Mouse (Mus musculus): ENCODE measurements around the gene Ogdh.
"Not testable (repeated sequence)": the region's sequence is repeated elsewhere in the genome, so short reads cannot be mapped to it uniquely, and the experiment has no call there.

Gene Ogdh

GRCm38 (mm10) chr11:6366434-6366833, 75.0 kb downstream of the Ogdh start:
- DNase-seq (ENCODE audit: low read depth): no peak

GRCm38 (mm10) chr11:6367156-6367555, 75.7 kb downstream of the Ogdh start:
- no peak for DNase-seq (ENCODE audit: low read depth)

DNA sequence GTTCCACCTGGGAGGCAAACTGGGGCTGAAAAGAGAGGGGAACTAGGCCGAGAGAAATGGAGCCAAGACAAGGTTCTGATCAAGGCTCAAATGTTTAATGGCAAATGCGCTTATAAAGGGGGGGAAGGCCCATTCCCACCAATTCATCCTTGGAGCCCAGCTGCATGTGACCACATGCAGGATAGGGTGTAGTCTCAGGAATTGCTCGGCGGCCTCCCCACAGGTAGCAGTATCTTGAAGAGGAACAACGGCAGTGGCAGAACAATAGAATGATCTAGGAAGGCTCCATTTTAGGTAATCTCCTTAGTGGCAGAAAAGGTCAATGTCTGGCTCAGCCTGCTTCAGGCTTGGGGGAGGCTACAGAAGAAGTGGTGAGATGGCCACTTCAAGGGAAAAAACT, 76.6 kb downstream of the Ogdh start:
- not testable (repeated sequence) for DNase-seq (ENCODE audit: low read depth)

- DNase-seq (ENCODE audit: low read depth): no peak
These were observed 80.1 kb downstream of the Ogdh start for GRCm38 (mm10) chr11:6371376-6372155.

DNA sequence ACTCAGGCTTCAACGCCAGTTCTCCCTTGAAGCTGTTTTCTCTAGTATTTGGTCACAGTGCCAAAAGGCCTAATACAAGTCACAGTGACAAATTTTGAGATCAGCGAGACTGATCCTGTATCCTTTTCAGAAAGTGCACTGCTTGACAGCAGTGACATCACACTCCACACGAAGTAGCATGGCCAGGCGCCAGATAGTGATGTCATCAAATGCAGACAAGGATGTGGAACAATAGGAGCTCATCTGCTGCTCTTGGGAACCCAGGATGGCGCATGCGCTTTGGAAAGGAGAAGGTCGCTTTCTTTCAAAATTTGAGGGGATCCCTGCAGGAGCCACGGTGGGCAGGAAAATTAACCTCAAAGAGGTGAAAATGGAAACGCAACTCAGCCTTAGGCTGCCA, 81.4 kb downstream of the Ogdh start:
- no peak for DNase-seq (ENCODE audit: low read depth)

- DNase-seq (ENCODE audit: low read depth): peak; percentile 58
These were observed 89.5 kb downstream of the Ogdh start for GRCm38 (mm10) chr11:6380916-6381315.

- no peak for DNase-seq (ENCODE audit: low read depth)
These were observed 96.8 kb downstream of the Ogdh start for GRCm38 (mm10) chr11:6388126-6388725.

- peak; percentile 93 for DNase-seq (ENCODE audit: low read depth)
These were observed 97.4 kb downstream of the Ogdh start, which contains the start of gene Zmiz2 for GRCm38 (mm10) chr11:6388726-6389413. Gene Zmiz2, plus strand, starts transcription at chr11:6389074.

GRCm38 (mm10) chr11:6389483-6389921, 98.1 kb downstream of the Ogdh start:
- DNase-seq (ENCODE audit: low read depth): no peak

DNA sequence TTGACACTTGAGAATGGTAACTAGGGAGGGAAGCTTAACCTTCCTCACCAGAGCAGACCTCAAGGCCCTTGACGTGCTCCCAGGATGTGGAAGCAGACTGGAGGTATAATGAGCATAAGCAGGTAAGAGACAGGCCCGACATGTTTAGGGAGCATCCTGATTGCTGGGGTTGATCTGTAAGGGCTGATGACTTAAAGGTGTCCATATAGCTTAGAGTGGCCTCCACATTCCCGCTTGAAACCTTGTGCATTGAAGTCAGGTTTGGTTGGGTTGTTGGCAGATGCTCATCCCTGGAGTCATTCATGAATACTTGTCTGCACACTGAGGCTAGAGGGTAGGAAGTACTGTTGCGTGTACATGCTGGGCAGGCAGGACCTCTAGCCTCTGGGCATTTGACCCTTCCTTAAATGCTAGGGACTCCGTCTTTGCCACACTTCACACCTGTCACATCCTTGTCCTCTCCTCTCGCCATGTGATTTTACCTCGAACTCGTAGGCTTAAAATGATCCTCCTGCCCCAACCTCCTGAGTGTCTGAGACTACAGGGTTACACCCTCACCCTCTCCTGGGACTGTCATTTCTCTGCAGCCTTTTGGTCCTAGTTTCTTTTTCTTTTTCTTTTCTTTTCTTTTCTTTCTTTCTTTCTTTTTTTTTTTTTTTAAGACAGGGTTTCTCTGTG, 99.1 kb downstream of the Ogdh start:
- no peak for DNase-seq (ENCODE audit: low read depth)

- DNase-seq (ENCODE audit: low read depth): no peak
These were observed 100.3 kb downstream of the Ogdh start for GRCm38 (mm10) chr11:6391516-6392276.

GRCm38 (mm10) chr11:6392857-6393256, 101.4 kb downstream of the Ogdh start:
- peak; percentile 73 for DNase-seq (ENCODE audit: low read depth)

GRCm38 (mm10) chr11:6393866-6394265, 102.4 kb downstream of the Ogdh start:
- no peak for DNase-seq (ENCODE audit: low read depth)

DNA sequence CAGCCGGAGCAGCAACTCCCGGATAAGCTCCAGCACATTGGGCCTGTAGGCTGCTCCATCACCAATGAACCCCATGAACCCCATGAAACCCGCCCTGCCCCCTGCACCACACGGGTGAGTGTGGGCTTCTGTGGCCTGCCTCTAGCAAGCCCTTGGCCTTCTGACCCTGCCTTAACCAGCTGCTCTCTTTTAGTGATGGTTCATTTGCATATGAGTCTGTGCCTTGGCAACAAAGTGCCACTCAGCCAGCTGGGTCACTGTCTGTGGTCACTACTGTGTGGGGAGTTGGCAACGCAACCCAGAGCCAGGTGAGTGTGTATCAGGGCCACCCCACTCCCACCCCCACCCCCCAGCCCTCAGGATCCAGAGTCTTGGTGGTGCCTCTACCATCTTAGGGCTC, 104.1 kb downstream of the Ogdh start:
- no peak for DNase-seq (ENCODE audit: low read depth)

DNA sequence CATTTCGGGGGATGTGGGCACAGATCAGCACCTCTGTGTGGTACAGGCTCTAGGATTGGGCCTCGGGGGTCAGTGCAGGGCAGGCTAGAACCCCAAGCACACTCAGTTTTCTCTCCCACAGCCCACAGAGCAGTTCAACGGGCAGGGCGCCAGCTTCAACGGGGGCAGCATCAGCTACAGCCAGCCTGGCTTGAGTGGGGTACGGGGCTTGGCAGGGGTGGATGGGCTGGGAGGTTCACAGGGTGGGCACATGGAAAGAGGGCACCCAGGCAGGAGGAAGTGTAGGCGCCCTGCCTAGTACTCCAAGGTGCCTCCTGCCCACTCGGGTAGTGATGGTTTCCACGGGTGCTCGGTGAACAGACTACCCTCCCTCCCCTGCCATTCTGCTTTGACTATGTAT, 106.7 kb downstream of the Ogdh start:
- DNase-seq (ENCODE audit: low read depth): no peak

DNA sequence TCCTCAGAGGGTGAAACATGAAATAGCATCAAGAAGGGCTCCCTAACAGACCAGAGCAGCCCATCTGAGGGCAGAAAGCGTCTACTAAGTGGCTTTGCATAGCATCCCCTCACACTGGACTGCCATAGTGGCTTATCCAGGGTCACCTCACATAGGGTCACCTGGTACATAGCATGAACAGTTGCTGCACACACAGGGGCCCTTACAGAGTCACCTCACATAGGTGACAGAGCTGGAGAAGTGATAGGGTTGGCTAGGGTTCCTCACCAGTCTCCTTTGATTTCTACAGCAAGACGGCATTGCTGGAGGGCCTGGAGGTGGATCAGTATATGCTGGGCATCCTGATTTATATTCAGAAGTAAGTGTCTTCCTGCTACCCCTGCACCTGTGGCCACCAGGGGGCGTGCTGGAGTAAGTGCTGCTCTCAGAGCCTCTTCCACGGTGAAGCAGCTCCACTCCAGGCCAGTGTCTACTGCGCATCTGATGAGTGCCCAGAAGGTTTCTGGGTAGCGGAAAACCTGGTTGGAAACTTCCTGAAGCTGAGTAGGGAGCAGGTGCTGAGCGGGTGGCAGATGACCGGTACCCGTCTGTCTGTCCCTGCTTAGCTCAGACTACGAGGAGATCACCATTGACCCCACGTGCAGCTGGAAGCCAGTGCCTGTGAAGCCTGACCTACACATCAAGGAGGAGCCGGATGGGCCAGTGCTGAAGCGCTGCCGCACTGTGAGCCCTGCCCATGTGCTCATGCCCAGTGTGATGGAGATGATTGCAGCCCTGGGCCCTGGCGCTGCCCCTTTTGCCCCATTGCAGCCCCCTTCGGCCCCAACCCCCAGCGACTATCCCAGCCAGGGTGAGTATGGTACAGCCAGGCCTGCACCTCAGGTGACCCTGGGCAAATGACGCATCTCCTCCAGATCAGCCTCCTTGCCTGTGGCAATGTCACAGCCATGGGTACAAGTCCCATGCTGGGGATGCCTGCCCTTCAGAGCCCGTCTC, 111.4 kb downstream of the Ogdh start:
- DNase-seq (ENCODE audit: low read depth): peak; percentile 75

DNA sequence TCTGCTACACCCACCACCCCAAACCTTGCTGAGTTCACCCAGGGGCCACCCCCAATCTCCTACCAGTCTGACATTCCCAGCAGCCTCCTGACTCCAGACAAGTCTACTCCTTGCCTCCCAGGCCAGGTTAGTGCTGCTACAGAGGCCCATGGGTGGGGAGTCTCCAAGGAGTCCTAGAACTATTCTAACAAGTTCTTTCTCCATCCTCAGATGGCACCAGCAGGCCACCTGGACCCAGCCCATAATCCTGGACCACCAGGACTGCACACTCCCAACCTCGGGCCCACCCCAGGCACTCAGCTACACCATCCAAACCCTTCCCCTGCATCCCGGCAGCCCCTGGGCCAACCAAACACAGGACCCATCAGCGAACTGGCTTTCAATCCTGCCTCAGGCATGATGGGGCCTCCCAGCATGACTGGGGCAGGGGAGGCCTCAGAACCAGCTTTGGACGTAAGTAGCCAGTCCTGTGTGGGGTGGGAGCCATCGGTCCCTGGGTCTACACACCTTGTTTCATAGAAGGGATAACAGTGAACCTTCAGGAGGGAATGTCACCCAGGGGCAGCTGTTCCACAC, 112.5 kb downstream of the Ogdh start:
- no peak for DNase-seq (ENCODE audit: low read depth)

DNA sequence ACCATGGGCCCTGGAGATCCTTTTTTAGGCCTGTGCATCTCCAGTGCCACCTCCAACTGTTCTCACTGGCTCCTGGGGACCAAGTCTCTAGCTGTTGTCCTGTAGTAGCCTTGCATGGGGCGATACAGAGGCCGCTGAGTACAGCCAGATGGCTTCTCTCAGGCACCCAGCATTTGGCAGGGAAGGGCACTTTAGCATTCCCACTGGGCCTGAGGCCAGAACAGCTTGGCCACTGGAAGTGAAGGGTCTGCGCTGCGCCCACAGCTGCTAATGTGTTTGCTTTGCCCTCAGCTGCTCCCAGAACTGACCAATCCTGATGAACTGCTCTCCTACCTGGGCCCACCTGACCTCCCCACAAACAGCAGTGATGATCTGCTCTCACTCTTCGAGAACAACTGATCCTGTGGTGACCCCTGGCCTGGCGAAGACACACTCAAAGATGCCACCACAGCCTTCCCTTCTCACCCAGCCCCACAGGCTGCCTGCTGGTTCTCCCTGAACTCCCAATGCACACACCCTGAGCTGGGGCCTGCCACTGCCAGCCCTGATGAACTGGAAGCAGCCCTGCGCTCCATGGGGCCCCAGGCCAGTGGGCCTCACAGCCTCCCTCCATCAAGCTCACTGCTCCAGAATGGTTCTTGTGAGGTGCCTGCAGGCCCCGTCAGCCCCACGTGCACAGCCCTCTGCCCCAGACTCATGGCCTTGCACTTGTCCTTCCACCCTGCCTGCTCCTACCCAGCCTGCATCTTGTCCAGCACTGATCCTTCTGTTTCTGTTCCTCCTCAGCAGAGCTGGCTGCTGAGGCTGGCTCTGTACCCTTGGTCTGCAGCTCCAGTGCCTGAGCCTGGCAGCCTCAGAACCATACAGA, 113.5 kb downstream of the Ogdh start:
- no peak for DNase-seq (ENCODE audit: low read depth)

DNA sequence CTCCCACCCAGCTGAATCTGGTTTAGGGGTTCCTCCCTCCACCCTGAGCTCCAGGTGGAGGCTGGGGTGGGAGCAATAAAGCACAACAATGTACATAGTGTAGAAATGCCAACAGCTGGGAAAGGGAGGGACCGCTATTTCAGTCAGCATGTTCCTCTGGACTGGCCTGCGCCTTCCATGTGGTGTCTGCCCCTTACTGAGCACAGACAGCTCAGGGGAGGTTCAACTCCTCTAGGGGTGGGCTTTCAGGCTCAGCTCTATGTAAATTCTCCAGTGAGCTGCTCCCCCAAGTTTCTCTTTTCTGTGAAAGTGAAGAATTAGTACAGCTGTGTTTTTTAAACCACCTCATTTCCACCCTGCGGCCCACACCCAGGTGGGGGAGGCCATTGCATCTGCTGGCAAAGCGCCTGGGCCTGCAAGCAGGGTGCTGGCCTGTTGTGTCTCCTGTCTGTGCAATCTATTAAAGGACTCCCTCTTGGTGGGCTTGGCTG, 114.2 kb downstream of the Ogdh start:
- no peak for DNase-seq (ENCODE audit: low read depth)
